Mouse (Mus musculus) CH12.LX (cell line): ENCODE measurements around the gene Zfp354a. TPM values are rescaled to one million over a fixed set of nuclear protein-coding genes. Genes with fewer than 3 reads are reported as not detected.

Experiments used
- DNase-seq: peaks from one replicate; pipeline ENCODE4 v3.0.0-alpha.2; 2013; ENCODE audit errors: extremely low read depth
- H3K27ac ChIP-seq: 2 replicates; pipeline ENCODE4 v1.5.1; 2012; ENCODE audit warnings: low read depth, mild to moderate bottlenecking, control low read depth, moderate library complexity; ENCODE audit not compliant: insufficient read depth
- H3K27me3 ChIP-seq: replicated peaks from 2 replicates; pipeline ENCODE3; 2012; ENCODE audit warnings: inconsistent platforms
- H3K36me3 ChIP-seq, 2 experiments: replicated peaks in 1 of 2; 2 replicates each; pipeline versions ENCODE3 to v1.6.1; 2012; ENCODE audit warnings: inconsistent platforms in 1 of 2, low read length in 1 of 2, mild to moderate bottlenecking in 1 of 2, mixed read lengths in 1 of 2, moderate library complexity in 1 of 2; ENCODE audit not compliant: control insufficient read depth in 1 of 2, insufficient read depth in 1 of 2
- H3K4me1 ChIP-seq, 2 experiments: 2 replicates each; pipeline ENCODE4 v1.6.1; 2012; ENCODE audit warnings: inconsistent platforms in 1 of 2, moderate library complexity in 1 of 2; ENCODE audit not compliant: insufficient read depth in 2 of 2, control insufficient read depth in 1 of 2
- H3K4me2 ChIP-seq: 2 replicates; pipeline ENCODE4 v1.6.1; 2012; ENCODE audit warnings: low read depth, mild to moderate bottlenecking, control low read depth; ENCODE audit not compliant: poor library complexity, insufficient read depth, severe bottlenecking
- H3K4me3 ChIP-seq, 3 experiments: fragments of 150-350 bp in 1 of 3; sonication (generic) in 1 of 3; replicated peaks in 1 of 3; 2 replicates each; pipeline versions ENCODE3 to v1.5.1; 2011 to 2012; ENCODE audit warnings: low read depth in 2 of 3, low read length in 2 of 3, mild to moderate bottlenecking in 2 of 3, moderate library complexity in 2 of 3, control low read depth in 1 of 3, improper control_type of control experiment in 1 of 3, inconsistent platforms in 1 of 3, mixed read lengths in 1 of 3; ENCODE audit not compliant: poor library complexity in 1 of 3
- H3K79me2 ChIP-seq: replicated peaks from 2 replicates; pipeline ENCODE4 v1.6.1; 2012; ENCODE audit warnings: mild to moderate bottlenecking, moderate library complexity; ENCODE audit not compliant: control insufficient read depth, poor library complexity, insufficient read depth, severe bottlenecking; ENCODE audit errors: extremely low read depth
- H3K9ac ChIP-seq: 2 replicates; pipeline ENCODE4 v1.6.1; 2012; ENCODE audit warnings: low read depth, mild to moderate bottlenecking, control low read depth, moderate library complexity; ENCODE audit not compliant: insufficient read depth
- H3K9me3 ChIP-seq: replicated peaks from 2 replicates; pipeline ENCODE3; 2012; ENCODE audit warnings: low read length, inconsistent platforms, mixed read lengths
- CHD1 ChIP-seq: IDR thresholded peaks from 2 replicates; pipeline ENCODE4 v1.6.1; 2012; ENCODE audit warnings: low read depth, low read length, improper control_type of control experiment, inconsistent platforms
- CHD2 ChIP-seq: IDR thresholded peaks from 2 replicates; pipeline ENCODE4 v1.6.1; 2011; ENCODE audit warnings: low read length, improper control_type of control experiment
- CTCF ChIP-seq, 2 experiments: IDR thresholded peaks in 1 of 2; conservative IDR thresholded peaks in 1 of 2; 2 replicates each; pipeline ENCODE4 v1.5.1; 2011 to 2012; ENCODE audit warnings: low read depth in 2 of 2, low read length in 2 of 2, improper control_type of control experiment in 1 of 2, inconsistent platforms in 1 of 2, mild to moderate bottlenecking in 1 of 2, moderate library complexity in 1 of 2
- E2F4 ChIP-seq: IDR thresholded peaks from 2 replicates; pipeline ENCODE4 v1.6.1; 2011; ENCODE audit warnings: low read depth, low read length, improper control_type of control experiment; ENCODE audit not compliant: insufficient replicate concordance
- ETS1 ChIP-seq: conservative IDR thresholded peaks from 2 replicates; pipeline ENCODE4 v1.6.1; 2012; ENCODE audit warnings: low read depth, mild to moderate bottlenecking, inconsistent platforms, low read length, improper control_type of control experiment, moderate library complexity
- IRF4 ChIP-seq: IDR thresholded peaks from 2 replicates; pipeline ENCODE4 v1.6.1; 2014; ENCODE audit warnings: low read depth, mild to moderate bottlenecking, inconsistent platforms, low read length, improper control_type of control experiment
- JUN ChIP-seq: IDR thresholded peaks from 2 replicates; pipeline ENCODE4 v1.6.1; 2011; ENCODE audit warnings: low read depth, mild to moderate bottlenecking, low read length, improper control_type of control experiment, moderate library complexity; ENCODE audit not compliant: insufficient read depth
- JUND ChIP-seq: conservative IDR thresholded peaks from 2 replicates; pipeline ENCODE4 v1.6.1; 2011; ENCODE audit warnings: low read depth, low read length, improper control_type of control experiment
- KAT2A ChIP-seq: IDR thresholded peaks from 2 replicates; pipeline ENCODE4 v1.6.1; 2012; ENCODE audit warnings: low read length, improper control_type of control experiment, inconsistent platforms; ENCODE audit not compliant: insufficient replicate concordance
- MAFK ChIP-seq: IDR thresholded peaks from 2 replicates; pipeline ENCODE4 v1.6.1; 2011; ENCODE audit warnings: low read length, improper control_type of control experiment; ENCODE audit not compliant: insufficient replicate concordance
- MAX ChIP-seq: IDR thresholded peaks from 2 replicates; pipeline ENCODE4 v1.6.1; 2011; ENCODE audit warnings: low read length, improper control_type of control experiment
- MEF2A ChIP-seq: IDR thresholded peaks from 2 replicates; pipeline ENCODE4 v1.6.1; 2014; ENCODE audit warnings: low read depth, mild to moderate bottlenecking, inconsistent platforms, low read length, improper control_type of control experiment, borderline replicate concordance
- MXI1 ChIP-seq: IDR thresholded peaks from 2 replicates; pipeline ENCODE4 v1.6.1; 2011; ENCODE audit warnings: mild to moderate bottlenecking, low read depth, low read length, improper control_type of control experiment
- NRF1 ChIP-seq: IDR thresholded peaks from 2 replicates; pipeline ENCODE4 v1.6.1; 2014; ENCODE audit warnings: low read depth, mild to moderate bottlenecking, inconsistent platforms, low read length, improper control_type of control experiment, moderate library complexity
- PAX5 ChIP-seq: IDR thresholded peaks from 2 replicates; pipeline ENCODE4 v1.6.1; 2012; ENCODE audit warnings: low read length, inconsistent platforms, mixed read lengths
- POLR2AphosphoS2 ChIP-seq: IDR thresholded peaks from 2 replicates; pipeline ENCODE4 v1.6.1; 2011; ENCODE audit warnings: low read depth, low read length, improper control_type of control experiment
- RAD21 ChIP-seq: IDR thresholded peaks from 2 replicates; pipeline ENCODE4 v1.6.1; 2011; ENCODE audit warnings: low read depth, mild to moderate bottlenecking, low read length, improper control_type of control experiment, moderate library complexity
- RCOR1 ChIP-seq: conservative IDR thresholded peaks from 2 replicates; pipeline ENCODE4 v1.6.1; 2012; ENCODE audit warnings: low read depth, mild to moderate bottlenecking, inconsistent platforms, low read length, improper control_type of control experiment
- SIN3A ChIP-seq: IDR thresholded peaks from 2 replicates; pipeline ENCODE4 v1.6.1; 2012; ENCODE audit warnings: low read length, improper control_type of control experiment, inconsistent platforms
- SMC3 ChIP-seq: IDR thresholded peaks from 2 replicates; pipeline ENCODE4 v1.6.1; 2011; ENCODE audit warnings: low read depth, low read length, improper control_type of control experiment
- TBP ChIP-seq: conservative IDR thresholded peaks from 2 replicates; pipeline ENCODE4 v1.6.1; 2011; ENCODE audit warnings: low read depth, low read length, improper control_type of control experiment
- TCF12 ChIP-seq: IDR thresholded peaks from 2 replicates; pipeline ENCODE4 v1.6.1; 2014; ENCODE audit warnings: low read depth, mild to moderate bottlenecking, inconsistent platforms, low read length, improper control_type of control experiment
- USF1 ChIP-seq: IDR thresholded peaks from 2 replicates; pipeline ENCODE4 v1.6.1; 2014; ENCODE audit warnings: low read depth, mild to moderate bottlenecking, inconsistent platforms, low read length, improper control_type of control experiment
- USF2 ChIP-seq: conservative IDR thresholded peaks from 2 replicates; pipeline ENCODE4 v1.6.1; 2011; ENCODE audit warnings: low read depth, low read length, improper control_type of control experiment
- ZNF384 ChIP-seq: IDR thresholded peaks from 2 replicates; pipeline ENCODE4 v1.6.1; 2012; ENCODE audit warnings: low read depth, low read length, improper control_type of control experiment, inconsistent platforms
- dilution Hi-C: fragments of 300-500 bp; cut with MboI; formaldehyde crosslinking; loops from 2 replicates; pipeline ENCODE4 v1.14.3; 2020; ENCODE audit warnings: low sequenced_read_pairs; ENCODE audit not compliant: extremely low pct_unique_long_range_greater_than_20kb, extremely low pct_ligation_motif_present
- in situ Hi-C: fragments of 300-500 bp; cut with MboI; formaldehyde crosslinking; loops from 3 replicates; pipeline ENCODE4 v1.14.3; 2019; ENCODE audit warnings: low sequenced_read_pairs, low pct_ligation_motif_present, low pct_unique_long_range_greater_than_20kb, mixed read lengths
- polyA plus RNA-seq: library from polyadenylated mRNA; unstranded; fragments of >175 nt; gene quantifications from 2 replicates; pipeline ENCODE4 v1.2.1, GENCODE M21; 2012; ENCODE audit warnings: low read depth; ENCODE audit not compliant: insufficient read length
- total RNA-seq, 2 experiments: library from RNA; depleted of rRNA; stranded (reverse); fragments of 300-350 nt in 1 of 2; fragments of >200 nt in 1 of 2; gene quantifications; 2 replicates each; pipeline ENCODE4 v1.2.3; 2012 to 2014

Gene Zfp354a
- total and polyA plus RNA-seq, 3 experiments = not detected

DNA sequence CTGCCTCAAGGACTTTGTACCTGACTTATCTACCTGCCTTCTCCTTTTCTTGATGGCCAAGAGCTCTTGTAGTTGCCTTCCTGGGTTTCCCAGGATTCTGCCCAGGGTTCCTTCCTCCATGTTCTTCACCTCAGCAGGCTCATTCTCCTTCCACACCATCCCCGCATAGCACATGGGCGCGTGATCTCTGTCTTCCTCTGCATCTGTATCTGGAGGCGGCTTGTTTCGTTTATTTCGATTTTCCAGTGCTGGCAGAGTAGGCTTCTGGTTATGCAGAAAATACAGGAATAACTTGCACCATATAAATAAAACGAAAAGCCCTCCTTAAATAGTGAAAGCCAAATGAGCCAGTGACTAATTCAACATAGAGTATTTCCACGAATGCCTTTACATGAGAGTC lies 4.8 kb downstream of the Zfp354a start:
- Histone ChIP-seq H3K4me3 (no peak overlapping the region), H3K9me3 (no peaks in the 10 kb centered on the region), H3K4me2 (no peak overlapping the region), H3K27me3 (peaks cover 78% of the 10 kb centered on the region), H3K79me2 (no peaks in the 10 kb centered on the region), H3K9ac (no peak overlapping the region), H3K4me1 (no peaks in the 10 kb centered on the region), H3K27ac (no peak overlapping the region), H3K36me3 (no peaks in the 10 kb centered on the region)
- DNase-seq = no peak
- no peak for TF ChIP-seq POLR2AphosphoS2
- TF ChIP-seq MAX = no peak
- TF ChIP-seq E2F4 = no peak
- no peak for TF ChIP-seq RCOR1
- no peak for TF ChIP-seq MAFK
- no peak for TF ChIP-seq TCF12
- no peak for TF ChIP-seq NRF1
- TF ChIP-seq PAX5 = no peak
- TF ChIP-seq SMC3 = no peak
- no peak for TF ChIP-seq IRF4
- no peak for TF ChIP-seq KAT2A
- TF ChIP-seq USF1 = no peak
- no peak for TF ChIP-seq SIN3A
- TF ChIP-seq USF2 = no peak
- no peak for TF ChIP-seq CHD2
- TF ChIP-seq MXI1 = no peak
- TF ChIP-seq RAD21 = no peak
- no peak for TF ChIP-seq MEF2A
- dilution Hi-C loops = no loop called here
- in situ Hi-C loops = loop anchor here (25.0 kb wide), 1 partner anchor 277 kb away; no protein-coding TSS in a partner anchor

DNA sequence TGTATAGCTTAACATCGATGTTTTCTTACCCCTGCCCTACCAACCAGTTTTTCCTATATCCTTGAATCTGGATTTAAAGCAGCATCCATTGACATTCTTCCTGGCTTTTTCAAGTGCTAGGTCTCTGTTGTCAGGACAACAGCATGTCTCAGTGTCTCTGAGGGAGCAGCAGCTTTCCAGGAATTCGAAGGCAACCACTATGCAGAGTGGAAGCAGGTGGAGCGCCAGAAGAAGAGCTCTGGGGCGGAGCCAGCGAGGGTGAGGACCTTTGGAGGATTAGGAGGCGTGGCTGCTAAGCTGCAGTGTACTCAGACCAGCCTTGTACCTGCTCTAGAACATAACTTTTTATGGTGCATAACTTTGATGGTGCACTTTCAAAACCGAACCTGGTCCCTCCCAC lies 25.5 kb downstream of the Zfp354a start:
- Histone ChIP-seq H3K4me2 (no peak overlapping the region), H3K4me1 (no peaks in the 10 kb centered on the region; a peak in 1 of 4 replicates), H3K4me3 (no peak overlapping the region), H3K9ac (no peak overlapping the region), H3K9me3 (no peaks in the 10 kb centered on the region), H3K27me3 (peaks cover 77% of the 10 kb centered on the region), H3K79me2 (no peaks in the 10 kb centered on the region), H3K27ac (no peak overlapping the region), H3K36me3 (no peaks in the 10 kb centered on the region)
- DNase-seq = no peak
- dilution Hi-C loops = no loop called here
- in situ Hi-C loops = no loop called here
- no peak for TF ChIP-seq CTCF (conservative IDR thresholded peaks at IDR 0.05 in 1 of 2, IDR thresholded peaks at IDR 0.05 in 1 of 2; ENCODE audit: low read depth in 2 of 2, low read length in 2 of 2)
- TF ChIP-seq JUND = no peak
- TF ChIP-seq RAD21 = no peak
- no peak for TF ChIP-seq JUN
- no peak for TF ChIP-seq ZNF384
- no peak for TF ChIP-seq ETS1
- TF ChIP-seq MAX = no peak
- no peak for TF ChIP-seq CHD1
- TF ChIP-seq TBP = no peak
- no peak for TF ChIP-seq KAT2A
- no peak for TF ChIP-seq SIN3A
- TF ChIP-seq IRF4 = no peak
